Mouse (Mus musculus) midbrain, embryonic 11.5 days (tissue): ENCODE data around the gene Cdh13. TPM values are rescaled to one million over a fixed set of nuclear protein-coding genes. Genes with fewer than 3 reads are reported as not detected.

ENCODE experiments used
- ATAC-seq: fragments of 200-750 bp; cut with Nextera tagmentation; 2 replicates; pipeline ENCODE4 v1.8.0; 2017; ENCODE audit warnings: moderate TSS enrichment, moderate library complexity; ENCODE audit not compliant: low FRiP score
- DNase-seq: peaks from one replicate; pipeline ENCODE4 v3.0.0; 2015; ENCODE audit warnings: low spot score; ENCODE audit errors: missing footprints
- H3K27ac ChIP-seq: fragments of 300-500 bp; sonication (generic); 2 replicates; pipeline ENCODE4 v1.5.1; 2014; ENCODE audit warnings: low read depth, low read length
- H3K27me3 ChIP-seq: fragments of 300-500 bp; sonication (generic); 2 replicates; pipeline ENCODE4 v1.6.1; 2014; ENCODE audit warnings: mild to moderate bottlenecking, low read length, moderate library complexity, mixed read lengths; ENCODE audit not compliant: control insufficient read depth, insufficient read depth
- H3K36me3 ChIP-seq: fragments of 300-500 bp; sonication (generic); 2 replicates; pipeline ENCODE4 v1.6.1; 2014; ENCODE audit warnings: mild to moderate bottlenecking, low read length, moderate library complexity, mixed read lengths; ENCODE audit not compliant: control insufficient read depth, insufficient read depth
- H3K4me1 ChIP-seq: fragments of 300-500 bp; sonication (generic); 2 replicates; pipeline ENCODE4 v1.6.1; 2014; ENCODE audit warnings: low read length; ENCODE audit not compliant: control insufficient read depth, insufficient read depth
- H3K4me2 ChIP-seq: fragments of 300-500 bp; sonication (generic); 2 replicates; pipeline ENCODE4 v1.6.1; 2014; ENCODE audit warnings: mild to moderate bottlenecking, moderate library complexity
- H3K4me3 ChIP-seq: fragments of 300-500 bp; sonication (generic); 2 replicates; pipeline ENCODE4 v1.5.1; 2014; ENCODE audit warnings: low read depth, low read length
- H3K9ac ChIP-seq: fragments of 300-500 bp; sonication (generic); 2 replicates; pipeline ENCODE4 v1.6.1; 2014; ENCODE audit warnings: low read length
- H3K9me3 ChIP-seq: fragments of 300-500 bp; sonication (generic); 2 replicates; pipeline ENCODE4 v1.6.1; 2016; ENCODE audit warnings: low read length; ENCODE audit not compliant: control insufficient read depth
- WGBS: fragments of 180-500 bp; shearing (Covaris S2); extraction: QIAGEN DNeasy Blood & Tissue Kit; methylation state at CpG from one replicate; pipeline ENCODE4 v1.1.7; 2014; 5-methylcytosine and 5-hydroxymethylcytosine counted together
- polyA plus RNA-seq: library from polyadenylated mRNA; unstranded; fragments of >200 nt; fragmentation: Nextera tagmentation; extraction: Ambion mirVana; gene quantifications from 2 replicates; pipeline ENCODE4 v1.2.1, GENCODE M21; 2014

The Cdh13 gene
- polyA plus RNA-seq, 1 experiment from 2014 or later = 12.2 TPM

- Histone ChIP-seq H3K9ac (no peak overlapping the region), H3K4me3 (no peak overlapping the region), H3K9me3 (no peaks in the 10 kb centered on the region), H3K27me3 (no peaks in the 10 kb centered on the region), H3K4me1 (no peaks in the 10 kb centered on the region), H3K36me3 (no peaks in the 10 kb centered on the region), H3K4me2 (no peak overlapping the region), H3K27ac (no peak overlapping the region)
- 87% methylated on average over 7 of the region's 7 CpGs for WGBS
- ATAC-seq (no peak), DNase-seq (no peak)
These were observed 132.1 kb downstream of the Cdh13 start for GRCm38 (mm10) chr8:118415672-118416071.

DNA sequence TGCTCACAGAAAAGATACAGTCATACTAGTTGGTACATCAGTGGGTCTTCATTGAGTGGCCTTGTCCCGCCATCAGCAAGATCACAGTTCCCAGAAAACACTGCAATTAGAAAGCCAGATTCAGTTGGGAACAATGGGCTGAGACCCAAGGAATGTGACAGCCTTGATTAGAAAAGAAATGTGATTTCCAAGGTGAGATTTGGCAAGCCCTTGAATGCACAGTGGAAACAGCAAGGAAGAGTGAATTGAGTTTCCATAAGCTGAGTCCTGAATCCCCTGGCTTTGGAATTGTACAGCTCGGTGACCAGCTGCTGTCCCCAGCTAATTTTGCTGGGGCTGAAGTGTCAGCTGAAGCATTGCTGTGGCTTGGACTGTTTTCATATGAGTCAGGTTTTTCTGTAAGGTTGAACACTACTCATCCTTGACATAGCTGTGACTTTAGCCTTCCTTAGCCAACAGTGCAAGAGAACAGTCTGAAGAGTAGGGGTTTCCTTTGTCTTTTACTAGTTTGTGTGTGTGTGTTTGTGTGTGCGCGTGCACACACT is 133.3 kb downstream of the Cdh13 start:
- ATAC-seq = no peak
- Histone ChIP-seq H3K9ac (no peak overlapping the region), H3K9me3 (no peaks in the 10 kb centered on the region), H3K27ac (no peak overlapping the region), H3K27me3 (no peaks in the 10 kb centered on the region), H3K4me1 (no peaks in the 10 kb centered on the region), H3K4me2 (no peak overlapping the region), H3K36me3 (no peaks in the 10 kb centered on the region), H3K4me3 (no peak overlapping the region)
- no peak for DNase-seq
- WGBS = 94% methylated on average over 4 of the region's 4 CpGs

- DNase-seq (no peak), ATAC-seq (no peak)
- H3K9ac ChIP-seq = no peak overlapping the region
- H3K36me3 ChIP-seq = no peaks in the 10 kb centered on the region
- no peaks in the 10 kb centered on the region for H3K4me1 ChIP-seq
- no peak overlapping the region for H3K4me3 ChIP-seq
- H3K27me3 ChIP-seq = no peaks in the 10 kb centered on the region
- no peaks in the 10 kb centered on the region for H3K9me3 ChIP-seq
- H3K4me2 ChIP-seq = no peak overlapping the region
- H3K27ac ChIP-seq = no peak overlapping the region
- WGBS = 93% methylated on average over 10 of the region's 10 CpGs
These were observed 139.1 kb downstream of the Cdh13 start for GRCm38 (mm10) chr8:118422624-118423023.

DNA sequence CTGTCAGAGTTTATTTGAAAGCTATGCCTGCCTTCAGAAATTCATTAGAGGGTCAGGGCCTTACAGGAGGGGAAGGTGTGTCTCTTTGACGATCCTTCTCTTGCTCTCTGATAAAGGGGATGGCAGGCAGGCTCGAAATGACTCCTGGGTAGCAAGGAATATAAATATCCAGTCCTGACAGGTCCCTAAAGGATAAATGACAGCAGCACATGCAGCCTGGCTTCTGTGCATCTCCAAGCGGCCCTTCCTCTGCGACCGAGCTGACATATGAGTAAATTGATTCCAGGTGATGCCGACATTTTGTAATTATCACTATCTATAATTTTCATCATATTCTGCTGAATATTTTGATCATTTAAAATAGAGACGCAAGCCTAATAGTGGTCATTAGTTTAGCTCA is 145.4 kb downstream of the Cdh13 start:
- H3K4me3 ChIP-seq = no peak overlapping the region
- no peaks in the 10 kb centered on the region for H3K36me3 ChIP-seq
- 90% methylated on average over 7 of the region's 7 CpGs for WGBS
- no peak overlapping the region for H3K27ac ChIP-seq
- H3K4me1 ChIP-seq = no peaks in the 10 kb centered on the region
- H3K27me3 ChIP-seq = no peaks in the 10 kb centered on the region
- ATAC-seq (no peak), DNase-seq (no peak)
- no peaks in the 10 kb centered on the region for H3K9me3 ChIP-seq
- H3K4me2 ChIP-seq = no peak overlapping the region
- H3K9ac ChIP-seq = no peak overlapping the region

DNA sequence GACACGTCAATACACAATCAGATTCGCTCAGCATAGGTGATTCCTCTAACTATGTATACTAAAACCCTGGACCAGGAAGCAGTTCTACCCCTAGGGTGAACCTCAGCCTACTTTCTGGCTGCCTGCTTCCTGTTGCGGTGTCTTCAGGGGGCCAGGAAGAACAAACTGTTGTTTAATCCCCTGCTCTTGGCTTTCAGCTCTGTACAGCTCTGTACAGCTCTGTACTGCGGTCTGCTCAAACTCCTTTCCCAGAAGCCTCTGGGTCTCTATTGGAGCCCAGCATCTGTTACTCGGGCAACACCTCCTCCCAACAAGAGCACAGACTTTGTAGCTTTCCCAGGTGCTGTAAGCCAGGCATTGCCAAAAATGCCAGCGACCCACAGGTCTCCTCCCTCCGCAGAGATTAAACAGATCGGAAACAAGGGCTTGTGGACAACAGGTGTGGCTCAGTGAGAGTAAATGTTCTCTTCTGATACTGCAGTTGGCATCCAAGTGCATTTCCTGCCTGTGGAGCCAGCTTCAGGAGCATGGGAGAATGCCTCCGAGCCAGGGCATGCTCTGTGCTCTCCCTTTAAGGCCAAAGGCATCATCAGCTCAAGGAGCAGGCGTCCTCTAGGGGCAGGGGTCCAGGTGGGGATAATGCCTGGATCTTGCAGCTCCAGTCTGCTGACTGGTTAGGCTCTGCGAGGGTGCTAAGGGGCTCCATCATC is 148.4 kb downstream of the Cdh13 start:
- H3K9ac ChIP-seq = no peak overlapping the region
- no peak overlapping the region for H3K27ac ChIP-seq
- DNase-seq (no peak), ATAC-seq (no peak)
- H3K4me2 ChIP-seq = no peak overlapping the region
- 82% methylated on average over 11 of the region's 11 CpGs for WGBS
- H3K4me1 ChIP-seq = no peaks in the 10 kb centered on the region
- no peaks in the 10 kb centered on the region for H3K27me3 ChIP-seq
- no peak overlapping the region for H3K4me3 ChIP-seq
- no peaks in the 10 kb centered on the region for H3K9me3 ChIP-seq
- no peaks in the 10 kb centered on the region for H3K36me3 ChIP-seq

GRCm38 (mm10) chr8:118433553-118434180 is 150.1 kb downstream of the Cdh13 start:
- Histone ChIP-seq H3K9ac (no peak overlapping the region), H3K9me3 (no peaks in the 10 kb centered on the region), H3K36me3 (no peaks in the 10 kb centered on the region), H3K4me3 (no peak overlapping the region), H3K27me3 (no peaks in the 10 kb centered on the region), H3K4me1 (no peaks in the 10 kb centered on the region), H3K27ac (no peak overlapping the region), H3K4me2 (no peak overlapping the region)
- no peak for DNase-seq
- ATAC-seq = no peak
- WGBS = 91% methylated on average over 3 of the region's 3 CpGs

DNA sequence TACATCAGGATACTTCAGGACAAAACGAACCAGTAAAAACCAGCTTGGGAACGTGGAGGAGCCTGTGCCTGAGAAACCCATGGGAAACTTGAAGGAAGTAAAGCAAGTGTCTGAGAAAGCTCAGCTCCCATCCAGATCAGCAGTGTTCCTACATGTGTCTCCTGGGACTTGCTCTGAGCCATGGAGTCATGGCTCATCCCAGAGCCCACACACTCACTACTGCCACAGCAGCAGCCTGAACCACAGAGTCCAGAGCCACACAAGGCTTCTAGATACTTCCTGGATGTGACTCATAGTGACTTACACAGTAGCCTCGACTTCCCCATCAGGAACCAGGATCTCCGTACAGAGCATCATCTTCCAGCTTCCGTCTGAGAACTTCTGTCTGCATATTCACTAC is 153.2 kb downstream of the Cdh13 start:
- no peak overlapping the region for H3K27ac ChIP-seq
- H3K27me3 ChIP-seq = no peaks in the 10 kb centered on the region
- no peak for DNase-seq
- no peak for ATAC-seq
- H3K9ac ChIP-seq = no peak overlapping the region
- 88% methylated on average over 5 of the region's 5 CpGs for WGBS
- H3K9me3 ChIP-seq = no peaks in the 10 kb centered on the region
- H3K4me1 ChIP-seq = no peaks in the 10 kb centered on the region
- no peak overlapping the region for H3K4me2 ChIP-seq
- H3K36me3 ChIP-seq = no peaks in the 10 kb centered on the region
- H3K4me3 ChIP-seq = no peak overlapping the region

DNA sequence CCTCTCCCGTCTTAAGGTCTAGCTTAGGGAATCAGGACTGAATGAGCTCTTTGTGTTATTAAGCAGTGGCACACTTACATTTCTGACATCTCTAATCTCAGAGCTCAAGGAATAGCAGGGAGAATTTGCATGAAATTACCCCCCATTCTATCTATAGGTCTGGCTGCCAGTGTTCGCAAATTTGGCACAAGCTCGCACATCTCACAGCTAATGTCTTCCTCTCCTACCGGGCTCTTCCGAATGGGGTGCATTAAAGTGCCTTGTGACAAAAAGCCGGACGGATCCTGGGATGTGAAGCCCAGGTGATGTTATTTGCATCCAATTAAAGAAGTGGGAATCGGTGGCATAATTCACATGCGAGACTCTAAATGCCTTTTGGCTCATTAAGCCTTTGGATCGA is 153.6 kb downstream of the Cdh13 start:
- no peaks in the 10 kb centered on the region for H3K27me3 ChIP-seq
- H3K4me2 ChIP-seq = no peak overlapping the region
- no peaks in the 10 kb centered on the region for H3K4me1 ChIP-seq
- H3K9ac ChIP-seq = no peak overlapping the region
- no peaks in the 10 kb centered on the region for H3K36me3 ChIP-seq
- no peak overlapping the region for H3K4me3 ChIP-seq
- H3K9me3 ChIP-seq = no peaks in the 10 kb centered on the region
- H3K27ac ChIP-seq = no peak overlapping the region
- WGBS = 84% methylated on average over 10 of the region's 10 CpGs
- ATAC-seq (no peak), DNase-seq (no peak)

GRCm38 (mm10) chr8:118437874-118438273 is 154.3 kb downstream of the Cdh13 start:
- 70% methylated on average over 3 of the region's 3 CpGs for WGBS
- H3K9ac ChIP-seq = no peak overlapping the region
- no peak overlapping the region for H3K4me3 ChIP-seq
- no peak for ATAC-seq
- no peak for DNase-seq
- H3K4me2 ChIP-seq = no peak overlapping the region
- no peaks in the 10 kb centered on the region for H3K9me3 ChIP-seq
- no peaks in the 10 kb centered on the region for H3K27me3 ChIP-seq
- H3K36me3 ChIP-seq = no peaks in the 10 kb centered on the region
- no peaks in the 10 kb centered on the region for H3K4me1 ChIP-seq
- H3K27ac ChIP-seq = no peak overlapping the region
